Mouse (Mus musculus): ENCODE data around the gene Gria2. TPM values are rescaled to one million over a fixed set of nuclear protein-coding genes. Genes with fewer than 3 reads are reported as not detected.

Gene Gria2
- polyA plus RNA-seq, 1 experiment from 2014 or later: 6.5 TPM

- Histone ChIP-seq H3K4me1 (no peaks in the 10 kb centered on the region), H3K27me3 (no peaks in the 10 kb centered on the region), H3K9ac (no peak overlapping the region), H3K9me3 (no peaks in the 10 kb centered on the region), H3K27ac (no peak overlapping the region), H3K4me2 (replicated peaks) (no peak overlapping the region), H3K4me3 (no peak overlapping the region), H3K36me3 (no peaks in the 10 kb centered on the region)
- 70% methylated on average over 4 of the region's 4 CpGs for WGBS
- no peak for ATAC-seq (ENCODE audit: insufficient number of reproducible peaks, insufficient read depth, low FRiP score, low TSS enrichment)
Measured at GRCm38 (mm10) chr3:80774005-80774764, 28.4 kb downstream of the Gria2 start.

- no peak overlapping the region for H3K9ac ChIP-seq
- H3K4me1 ChIP-seq: no peaks in the 10 kb centered on the region
- no peaks in the 10 kb centered on the region for H3K36me3 ChIP-seq
- H3K4me2 ChIP-seq (replicated peaks): no peak overlapping the region
- H3K4me3 ChIP-seq: no peak overlapping the region
- H3K27me3 ChIP-seq: no peaks in the 10 kb centered on the region
- H3K9me3 ChIP-seq: no peaks in the 10 kb centered on the region
- WGBS: 86% methylated on average over 4 of the region's 4 CpGs
- ATAC-seq (ENCODE audit: insufficient number of reproducible peaks, insufficient read depth, low FRiP score, low TSS enrichment): no peak
- no peak overlapping the region for H3K27ac ChIP-seq
Measured at GRCm38 (mm10) chr3:80773232-80773631, 29.4 kb downstream of the Gria2 start.

GRCm38 (mm10) chr3:80769506-80770235 lies 33.0 kb downstream of the Gria2 start:
- H3K4me1 ChIP-seq: no peaks in the 10 kb centered on the region
- H3K27ac ChIP-seq: no peak overlapping the region
- no peaks in the 10 kb centered on the region for H3K9me3 ChIP-seq
- ATAC-seq (ENCODE audit: insufficient number of reproducible peaks, insufficient read depth, low FRiP score, low TSS enrichment): no peak
- no peaks in the 10 kb centered on the region for H3K27me3 ChIP-seq
- no peak overlapping the region for H3K9ac ChIP-seq
- WGBS: 80% methylated on average over 5 of the region's 5 CpGs
- H3K36me3 ChIP-seq: no peaks in the 10 kb centered on the region
- no peak overlapping the region for H3K4me3 ChIP-seq
- no peak overlapping the region for H3K4me2 ChIP-seq (replicated peaks)

- Histone ChIP-seq H3K27ac (no peak overlapping the region), H3K36me3 (no peaks in the 10 kb centered on the region), H3K4me2 (replicated peaks) (no peak overlapping the region), H3K4me1 (no peaks in the 10 kb centered on the region), H3K9ac (no peak overlapping the region), H3K4me3 (no peak overlapping the region), H3K27me3 (no peaks in the 10 kb centered on the region), H3K9me3 (no peaks in the 10 kb centered on the region)
- WGBS: 83% methylated on average over 4 of the region's 4 CpGs
- ATAC-seq (ENCODE audit: insufficient number of reproducible peaks, insufficient read depth, low FRiP score, low TSS enrichment): no peak
Measured at GRCm38 (mm10) chr3:80758955-80759354, 43.7 kb downstream of the Gria2 start.

GRCm38 (mm10) chr3:80758363-80758762 lies 44.3 kb downstream of the Gria2 start:
- WGBS: 89% methylated on average over 2 of the region's 2 CpGs
- no peak overlapping the region for H3K4me2 ChIP-seq (replicated peaks)
- no peak for ATAC-seq (ENCODE audit: insufficient number of reproducible peaks, insufficient read depth, low FRiP score, low TSS enrichment)
- no peaks in the 10 kb centered on the region for H3K27me3 ChIP-seq
- no peak overlapping the region for H3K9ac ChIP-seq
- no peaks in the 10 kb centered on the region for H3K9me3 ChIP-seq
- no peak overlapping the region for H3K4me3 ChIP-seq
- H3K27ac ChIP-seq: no peak overlapping the region
- no peaks in the 10 kb centered on the region for H3K36me3 ChIP-seq
- no peaks in the 10 kb centered on the region for H3K4me1 ChIP-seq

- no peak overlapping the region for H3K4me3 ChIP-seq
- H3K27me3 ChIP-seq: no peaks in the 10 kb centered on the region
- no peak overlapping the region for H3K9ac ChIP-seq
- no peak for ATAC-seq (ENCODE audit: insufficient number of reproducible peaks, insufficient read depth, low FRiP score, low TSS enrichment)
- H3K9me3 ChIP-seq: no peaks in the 10 kb centered on the region
- H3K4me1 ChIP-seq: no peaks in the 10 kb centered on the region
- H3K4me2 ChIP-seq (replicated peaks): no peak overlapping the region
- no peaks in the 10 kb centered on the region for H3K36me3 ChIP-seq
- H3K27ac ChIP-seq: no peak overlapping the region
Measured at GRCm38 (mm10) chr3:80750786-80751185, 51.8 kb downstream of the Gria2 start.

- H3K9ac ChIP-seq: no peak overlapping the region
- no peaks in the 10 kb centered on the region for H3K4me1 ChIP-seq
- no peaks in the 10 kb centered on the region for H3K27me3 ChIP-seq
- H3K27ac ChIP-seq: no peak overlapping the region
- no peaks in the 10 kb centered on the region for H3K36me3 ChIP-seq
- no peak overlapping the region for H3K4me2 ChIP-seq (replicated peaks)
- 59% methylated on average over 3 of the region's 3 CpGs for WGBS
- no peaks in the 10 kb centered on the region for H3K9me3 ChIP-seq
- no peak for ATAC-seq (ENCODE audit: insufficient number of reproducible peaks, insufficient read depth, low FRiP score, low TSS enrichment)
- no peak overlapping the region for H3K4me3 ChIP-seq
Measured at GRCm38 (mm10) chr3:80725205-80725604, 77.4 kb downstream of the Gria2 start.

GRCm38 (mm10) chr3:80713123-80713522 lies 89.5 kb downstream of the Gria2 start:
- Histone ChIP-seq H3K27ac (no peak overlapping the region), H3K4me1 (no peaks in the 10 kb centered on the region), H3K9me3 (no peaks in the 10 kb centered on the region), H3K36me3 (no peaks in the 10 kb centered on the region), H3K4me2 (replicated peaks) (no peak overlapping the region), H3K4me3 (no peak overlapping the region), H3K27me3 (no peaks in the 10 kb centered on the region), H3K9ac (no peak overlapping the region)
- 37% methylated on average over 3 of the region's 3 CpGs for WGBS
- no peak for ATAC-seq (ENCODE audit: insufficient number of reproducible peaks, insufficient read depth, low FRiP score, low TSS enrichment)

GRCm38 (mm10) chr3:80708992-80709391 lies 93.6 kb downstream of the Gria2 start:
- no peaks in the 10 kb centered on the region for H3K4me1 ChIP-seq
- no peak for ATAC-seq (ENCODE audit: insufficient number of reproducible peaks, insufficient read depth, low FRiP score, low TSS enrichment)
- no peaks in the 10 kb centered on the region for H3K27me3 ChIP-seq

GRCm38 (mm10) chr3:80702173-80702572 lies 100.5 kb downstream of the Gria2 start:
- Histone ChIP-seq H3K9ac (no peak overlapping the region), H3K4me1 (no peaks in the 10 kb centered on the region), H3K27ac (no peak overlapping the region), H3K36me3 (no peaks in the 10 kb centered on the region), H3K4me2 (replicated peaks) (no peak overlapping the region), H3K27me3 (no peaks in the 10 kb centered on the region), H3K9me3 (no peaks in the 10 kb centered on the region), H3K4me3 (no peak overlapping the region)
- no peak for ATAC-seq (ENCODE audit: insufficient number of reproducible peaks, insufficient read depth, low FRiP score, low TSS enrichment)
- 88% methylated on average over 3 of the region's 3 CpGs for WGBS

More at GRCm38 (mm10) chr3:80708992-80709391, 93.6 kb downstream of the Gria2 start:
- Histone ChIP-seq H3K4me2 (replicated peaks) (no peak overlapping the region), H3K9ac (no peak overlapping the region), H3K9me3 (no peaks in the 10 kb centered on the region), H3K36me3 (no peaks in the 10 kb centered on the region), H3K27ac (no peak overlapping the region), H3K4me3 (no peak overlapping the region)

GRCm38 (mm10) chr3:80697523-80697922 lies 105.1 kb downstream of the Gria2 start:
- 77% methylated on average over 4 of the region's 4 CpGs for WGBS
- H3K4me3 ChIP-seq: no peak overlapping the region
- no peaks in the 10 kb centered on the region for H3K36me3 ChIP-seq
- no peaks in the 10 kb centered on the region for H3K9me3 ChIP-seq
- no peaks in the 10 kb centered on the region for H3K4me1 ChIP-seq
- no peak for ATAC-seq (ENCODE audit: insufficient number of reproducible peaks, insufficient read depth, low FRiP score, low TSS enrichment)
- H3K27ac ChIP-seq: no peak overlapping the region
- no peak overlapping the region for H3K4me2 ChIP-seq (replicated peaks)
- H3K9ac ChIP-seq: no peak overlapping the region
- H3K27me3 ChIP-seq: no peaks in the 10 kb centered on the region

GRCm38 (mm10) chr3:80694965-80695364 lies 107.7 kb downstream of the Gria2 start:
- no peak overlapping the region for H3K27ac ChIP-seq
- H3K4me2 ChIP-seq (replicated peaks): no peak overlapping the region
- ATAC-seq (ENCODE audit: insufficient number of reproducible peaks, insufficient read depth, low FRiP score, low TSS enrichment): no peak
- no peaks in the 10 kb centered on the region for H3K27me3 ChIP-seq
- H3K9ac ChIP-seq: no peak overlapping the region
- H3K4me3 ChIP-seq: no peak overlapping the region
- no peaks in the 10 kb centered on the region for H3K4me1 ChIP-seq
- H3K9me3 ChIP-seq: no peaks in the 10 kb centered on the region
- WGBS: 97% methylated on average over 8 of the region's 8 CpGs
- H3K36me3 ChIP-seq: no peaks in the 10 kb centered on the region
